Mouse (Mus musculus): ENCODE measurements around the gene Fam102b.

- TF ChIP-seq CTCF (IDR thresholded peaks at IDR 0.05; ENCODE audit: borderline replicate concordance, insufficient read depth, low read length), result no peak
- TF ChIP-seq POLR2A (IDR thresholded peaks at IDR 0.05; ENCODE audit: low read depth, low read length), result no peak
Measured at GRCm38 (mm10) chr3:108957976-108958375, 69.4 kb downstream of the Fam102b start.

Data from embryonic fibroblast, embryonic 13.5 days (primary cell).